Mouse (Mus musculus) ES-E14 (cell line): ENCODE measurements around the gene Mx1. TPM values are rescaled to one million over a fixed set of nuclear protein-coding genes. Genes with fewer than 3 reads are reported as not detected.

Experiments
- DNase-seq: peaks from one replicate; pipeline ENCODE4 v3.0.0-alpha.2; 2013; ENCODE audit warnings: low read depth, low spot score
- H3K27ac ChIP-seq: 2 replicates; pipeline ENCODE4 v1.5.1; 2012; ENCODE audit warnings: low read depth, mild to moderate bottlenecking, low read length, moderate library complexity, mixed read lengths; ENCODE audit not compliant: poor library complexity, insufficient read depth, severe bottlenecking
- H3K36me3 ChIP-seq: 2 replicates; pipeline ENCODE4 v1.6.1; 2012; ENCODE audit warnings: mild to moderate bottlenecking, low read length, moderate library complexity, mixed read lengths; ENCODE audit not compliant: control insufficient read depth, poor library complexity, insufficient read depth, severe bottlenecking
- H3K4me1 ChIP-seq, 2 experiments: fragments of 150-350 bp in 1 of 2; sonication (generic) in 1 of 2; 2 replicates each; pipeline ENCODE4 v1.6.1; 2012; ENCODE audit warnings: low read length in 2 of 2, mild to moderate bottlenecking in 1 of 2, mixed read lengths in 1 of 2; ENCODE audit not compliant: control insufficient read depth in 2 of 2, insufficient read depth in 2 of 2, poor library complexity in 1 of 2
- H3K4me3 ChIP-seq, 2 experiments: fragments of 150-350 bp in 1 of 2; sonication (generic) in 1 of 2; 2 replicates each; pipeline ENCODE4 v1.5.1; 2012; ENCODE audit warnings: low read length in 2 of 2, low read depth in 1 of 2, mild to moderate bottlenecking in 1 of 2, mixed read lengths in 1 of 2; ENCODE audit not compliant: insufficient read depth in 1 of 2, poor library complexity in 1 of 2, severe bottlenecking in 1 of 2
- H3K9ac ChIP-seq: 2 replicates; pipeline ENCODE4 v1.6.1; 2012; ENCODE audit warnings: low read depth, mild to moderate bottlenecking, low read length, mixed read lengths; ENCODE audit not compliant: poor library complexity, insufficient read depth, severe bottlenecking
- H3K9me3 ChIP-seq: fragments of 150-350 bp; sonication (generic); 2 replicates; pipeline ENCODE4 v1.6.1; 2012; ENCODE audit warnings: low read depth, mild to moderate bottlenecking, low read length; ENCODE audit not compliant: control insufficient read depth, insufficient read depth
- CHD2 ChIP-seq: IDR thresholded peaks from 2 replicates; pipeline ENCODE4 v1.6.1; 2014; ENCODE audit warnings: mild to moderate bottlenecking, low read depth, low read length, inconsistent platforms
- HCFC1 ChIP-seq: IDR thresholded peaks from 2 replicates; pipeline ENCODE4 v1.6.1; 2012; ENCODE audit warnings: low read length, inconsistent platforms, borderline replicate concordance; ENCODE audit not compliant: insufficient read depth
- MAFK ChIP-seq: IDR thresholded peaks from 2 replicates; pipeline ENCODE4 v1.6.1; 2014; ENCODE audit warnings: mild to moderate bottlenecking, low read depth, low read length, inconsistent platforms; ENCODE audit not compliant: insufficient read depth
- ZC3H11A ChIP-seq: IDR thresholded peaks from 2 replicates; pipeline ENCODE4 v1.6.1; 2012; ENCODE audit warnings: low read depth, mild to moderate bottlenecking, inconsistent platforms, low read length, borderline replicate concordance
- ZNF384 ChIP-seq: IDR thresholded peaks from 2 replicates; pipeline ENCODE4 v1.6.1; 2012; ENCODE audit warnings: low read depth, low read length, inconsistent platforms
- in situ Hi-C, 2 experiments: fragments of 600-800 bp; cut with MboI; formaldehyde crosslinking; loops; one replicate each; pipeline ENCODE4 v1.15.1; 2025; ENCODE audit warnings: low sequenced_read_pairs in 2 of 2, inconsistent platforms in 1 of 2; ENCODE audit not compliant: unreplicated experiment in 2 of 2
- total RNA-seq: library from RNA; depleted of rRNA; stranded (reverse); fragments of 300-350 nt; gene quantifications from 2 replicates; pipeline ENCODE4 v1.2.3, GENCODE M21; 2012

Mx1 gene
- total RNA-seq, 1 experiment = 0.36 TPM

- no peak for DNase-seq
- H3K4me3 ChIP-seq = no peak overlapping the region
- in situ Hi-C loops = no loop called here
- no peaks in the 10 kb centered on the region for H3K36me3 ChIP-seq
- H3K9ac ChIP-seq = no peak overlapping the region
- no peak overlapping the region for H3K27ac ChIP-seq
- TF ChIP-seq MAFK = no peak
- no peak for TF ChIP-seq ZC3H11A
- no peak for TF ChIP-seq HCFC1
- no peak for TF ChIP-seq ZNF384
- TF ChIP-seq CHD2 = no peak
- H3K4me1 ChIP-seq = 0 out of 4 replicates have a peak, but pooled peaks cover 0 to 2% of the 10 kb centered on the region in 2 experiments
- H3K9me3 ChIP-seq = no peaks in the 10 kb centered on the region
These were observed 45.1 kb upstream of the Mx1 start for GRCm38 (mm10) chr16:97507783-97508182.

GRCm38 (mm10) chr16:97504793-97505192, 42.1 kb upstream of the Mx1 start:
- Histone ChIP-seq H3K4me1 (no peaks in the 10 kb centered on the region), H3K9me3 (no peaks in the 10 kb centered on the region), H3K27ac (no peak overlapping the region), H3K4me3 (no peak overlapping the region), H3K36me3 (no peaks in the 10 kb centered on the region), H3K9ac (no peak overlapping the region)
- no peak for DNase-seq
- TF ChIP-seq ZNF384 = no peak
- in situ Hi-C loops = no loop called here

- no peak for TF ChIP-seq ZC3H11A
- TF ChIP-seq ZNF384 = no peak
- no peak for TF ChIP-seq MAFK
- TF ChIP-seq HCFC1 = no peak
- Histone ChIP-seq H3K9ac (no peak overlapping the region), H3K9me3 (no peaks in the 10 kb centered on the region), H3K27ac (no peak overlapping the region), H3K36me3 (no peaks in the 10 kb centered on the region), H3K4me1 (no peaks in the 10 kb centered on the region), H3K4me3 (no peak overlapping the region)
- in situ Hi-C loops = no loop called here
- DNase-seq = no peak
These were observed 41.1 kb upstream of the Mx1 start for GRCm38 (mm10) chr16:97503849-97504248.

GRCm38 (mm10) chr16:97500901-97501300, 38.2 kb upstream of the Mx1 start:
- Histone ChIP-seq H3K27ac (no peak overlapping the region), H3K4me3 (no peak overlapping the region), H3K9ac (no peak overlapping the region), H3K9me3 (no peaks in the 10 kb centered on the region), H3K36me3 (no peaks in the 10 kb centered on the region), H3K4me1 (peaks cover 0 to 3% of the 10 kb centered on the region in 2 experiments; a peak in 1 of 4 replicates)
- TF ChIP-seq ZC3H11A (no peak), CHD2 (no peak), HCFC1 (no peak), MAFK (no peak), ZNF384 (no peak)
- DNase-seq = no peak
- in situ Hi-C loops = no loop called here

GRCm38 (mm10) chr16:97499450-97499849, 36.7 kb upstream of the Mx1 start:
- no peaks in the 10 kb centered on the region for H3K9me3 ChIP-seq
- DNase-seq = no peak
- no peak overlapping the region for H3K4me3 ChIP-seq
- no peak for TF ChIP-seq HCFC1
- TF ChIP-seq MAFK = no peak
- no peak for TF ChIP-seq ZNF384
- H3K4me1 ChIP-seq = peaks cover 0 to 3% of the 10 kb centered on the region in 2 experiments; a peak in 1 of 4 replicates
- H3K27ac ChIP-seq = no peak overlapping the region
- H3K36me3 ChIP-seq = no peaks in the 10 kb centered on the region
- in situ Hi-C loops = no loop called here
- H3K9ac ChIP-seq = no peak overlapping the region
